Mouse (Mus musculus): ENCODE results near the gene Olfr826.

- TF ChIP-seq POLR2A (IDR thresholded peaks at IDR 0.05; ENCODE audit: borderline replicate concordance, extremely low read depth, insufficient read depth, insufficient read length, poor library complexity, severe bottlenecking) (no peak), CTCF (IDR thresholded peaks at IDR 0.05; ENCODE audit: borderline replicate concordance, extremely low read depth, insufficient read depth, insufficient read length) (peak; percentile 14; the same call in 1 of the 2 replicates)
Observed at GRCm38 (mm10) chr10:130229584-130229983, 45.6 kb upstream of the Olfr826 start.

Data from brain, embryonic 14.5 days (tissue).